Mouse (Mus musculus): ENCODE measurements around the gene Fam217a.
"Not testable (repeated sequence)": the region's sequence is repeated elsewhere in the genome, so short reads cannot be mapped to it uniquely, and the experiment has no call there.

Gene Fam217a

GRCm38 (mm10) chr13:34874736-34875135, 49.4 kb downstream of the Fam217a start:
- DNase-seq (ENCODE audit: low spot score in 2 of 2) = peak; percentile 39 to 49

GRCm38 (mm10) chr13:34873801-34874681, 50.1 kb downstream of the Fam217a start:
- peak; percentile 97 to 98 for DNase-seq (ENCODE audit: low spot score in 2 of 2)

- peak; percentile 72 to 78 for DNase-seq (ENCODE audit: low spot score in 2 of 2)
These were observed 59.5 kb downstream of the Fam217a start for GRCm38 (mm10) chr13:34864420-34865169.

GRCm38 (mm10) chr13:34861166-34861565, 62.9 kb downstream of the Fam217a start:
- DNase-seq (ENCODE audit: low spot score in 2 of 2) = not testable (repeated sequence)

Measured in right cerebral cortex, postnatal 10 days (tissue).